Mouse (Mus musculus) intestine, embryonic 15.5 days (tissue): ENCODE measurements around the gene Dnajc25. TPM values are rescaled to one million over a fixed set of nuclear protein-coding genes. Genes with fewer than 3 reads are reported as not detected.

Source experiments
- ATAC-seq: fragments of 200-750 bp; cut with Nextera tagmentation; 2 replicates; pipeline ENCODE4 v1.8.0; 2017; ENCODE audit warnings: moderate TSS enrichment, moderate library complexity
- H3K27ac ChIP-seq: fragments of 300-500 bp; sonication (generic); 2 replicates; pipeline ENCODE4 v1.5.1; 2015; ENCODE audit warnings: mild to moderate bottlenecking, inconsistent platforms
- H3K27me3 ChIP-seq: fragments of 300-500 bp; sonication (generic); replicated peaks from 2 replicates; pipeline ENCODE4 v1.6.1; 2015; ENCODE audit warnings: inconsistent platforms
- H3K36me3 ChIP-seq: fragments of 300-500 bp; sonication (generic); 2 replicates; pipeline ENCODE4 v1.6.1; 2015; ENCODE audit warnings: inconsistent platforms
- H3K4me1 ChIP-seq: fragments of 300-500 bp; sonication (generic); replicated peaks from 2 replicates; pipeline ENCODE4 v1.6.1; 2015; ENCODE audit warnings: inconsistent platforms
- H3K4me2 ChIP-seq: fragments of 300-500 bp; sonication (generic); replicated peaks from 2 replicates; pipeline ENCODE4 v1.6.1; 2015; ENCODE audit warnings: mild to moderate bottlenecking, inconsistent platforms
- H3K4me3 ChIP-seq: fragments of 300-500 bp; sonication (generic); replicated peaks from 2 replicates; pipeline ENCODE4 v1.5.1; 2015; ENCODE audit warnings: inconsistent platforms
- H3K9ac ChIP-seq: fragments of 300-500 bp; sonication (generic); 2 replicates; pipeline ENCODE4 v1.6.1; 2015; ENCODE audit warnings: inconsistent platforms
- H3K9me3 ChIP-seq: fragments of 300-500 bp; sonication (generic); 2 replicates; pipeline ENCODE4 v1.6.1; 2016; ENCODE audit warnings: inconsistent platforms
- WGBS: fragments of 180-500 bp; shearing (Covaris S2); methylation state at CpG from one replicate; pipeline ENCODE4 v1.1.7; 2015; 5-methylcytosine and 5-hydroxymethylcytosine counted together
- polyA plus RNA-seq: library from polyadenylated mRNA; unstranded; fragments of >200 nt; fragmentation: Nextera tagmentation; extraction: Ambion mirVana; gene quantifications from 2 replicates; pipeline ENCODE4 v1.2.1, GENCODE M21; 2015

The Dnajc25 gene
- polyA plus RNA-seq, 1 experiment from 2014 or later: 12.5 TPM

GRCm38 (mm10) chr4:58989303-58989898 is 5.5 kb upstream of the Dnajc25 start:
- no peaks in the 10 kb centered on the region for H3K36me3 ChIP-seq
- H3K27ac ChIP-seq: no peak overlapping the region
- no peak overlapping the region for H3K4me3 ChIP-seq
- no peaks in the 10 kb centered on the region for H3K9me3 ChIP-seq
- H3K27me3 ChIP-seq: no peaks in the 10 kb centered on the region
- no peaks in the 10 kb centered on the region; the same call in 1 of the 2 replicates for H3K4me1 ChIP-seq
- no peak overlapping the region for H3K9ac ChIP-seq
- WGBS: 87% methylated on average over 7 of the region's 7 CpGs
- ATAC-seq: no peak
- no peak overlapping the region for H3K4me2 ChIP-seq

GRCm38 (mm10) chr4:58990609-58991434 is 4.0 kb upstream of the Dnajc25 start:
- no peak for ATAC-seq

GRCm38 (mm10) chr4:58992195-58992594 is 2.7 kb upstream of the Dnajc25 start:
- ATAC-seq: peak; percentile 19; the same call in 1 of the 2 replicates
- WGBS: 49% methylated on average over 5 of the region's 5 CpGs
- no peak overlapping the region for H3K4me3 ChIP-seq
- no peaks in the 10 kb centered on the region for H3K27me3 ChIP-seq
- H3K27ac ChIP-seq: no peak overlapping the region
- H3K9ac ChIP-seq: no peak overlapping the region
- H3K36me3 ChIP-seq: no peaks in the 10 kb centered on the region
- no peak overlapping the region for H3K4me2 ChIP-seq
- no peaks in the 10 kb centered on the region for H3K4me1 ChIP-seq
- H3K9me3 ChIP-seq: no peaks in the 10 kb centered on the region

More at GRCm38 (mm10) chr4:58990609-58991434, 4.0 kb upstream of the Dnajc25 start:
- Histone ChIP-seq H3K36me3 (no peaks in the 10 kb centered on the region), H3K9ac (no peak overlapping the region), H3K4me1 (no peaks in the 10 kb centered on the region; the same call in 1 of the 2 replicates), H3K4me2 (no peak overlapping the region), H3K27me3 (no peaks in the 10 kb centered on the region), H3K9me3 (no peaks in the 10 kb centered on the region), H3K4me3 (no peak overlapping the region), H3K27ac (no peak overlapping the region)
- 84% methylated on average over 17 of the region's 17 CpGs for WGBS

GRCm38 (mm10) chr4:58995251-58995693 is 410 bp downstream of the Dnajc25 start:
- Histone ChIP-seq H3K9me3 (no peaks in the 10 kb centered on the region), H3K4me2 (0 out of 2 replicates have a peak overlapping the region, but pooled peaks have one; percentile 3), H3K9ac (no peak overlapping the region), H3K36me3 (no peaks in the 10 kb centered on the region), H3K27me3 (no peaks in the 10 kb centered on the region), H3K27ac (no peak overlapping the region), H3K4me1 (no peaks in the 10 kb centered on the region), H3K4me3 (no peak overlapping the region)
- WGBS: 51% methylated on average over 8 of the region's 8 CpGs
- no peak for ATAC-seq

GRCm38 (mm10) chr4:58997081-58997480 is 2.2 kb downstream of the Dnajc25 start:
- no peaks in the 10 kb centered on the region for H3K9me3 ChIP-seq
- 0 out of 2 replicates have a peak, but pooled peaks have one; percentile 32 for ATAC-seq
- WGBS: 56% methylated on average over 5 of the region's 5 CpGs
- no peak overlapping the region for H3K4me2 ChIP-seq
- H3K27ac ChIP-seq: no peak overlapping the region
- no peaks in the 10 kb centered on the region for H3K4me1 ChIP-seq
- no peaks in the 10 kb centered on the region for H3K27me3 ChIP-seq
- no peak overlapping the region for H3K4me3 ChIP-seq
- H3K36me3 ChIP-seq: no peaks in the 10 kb centered on the region
- H3K9ac ChIP-seq: no peak overlapping the region

GRCm38 (mm10) chr4:58998688-58999087 is 3.8 kb downstream of the Dnajc25 start:
- H3K9ac ChIP-seq: no peak overlapping the region
- no peaks in the 10 kb centered on the region for H3K4me1 ChIP-seq
- no peaks in the 10 kb centered on the region for H3K27me3 ChIP-seq
- H3K9me3 ChIP-seq: no peaks in the 10 kb centered on the region
- no peak overlapping the region for H3K4me3 ChIP-seq
- H3K4me2 ChIP-seq: no peak overlapping the region
- ATAC-seq: no peak
- WGBS: 84% methylated on average over 1 of the region's 1 CpGs
- H3K36me3 ChIP-seq: no peaks in the 10 kb centered on the region
- no peak overlapping the region for H3K27ac ChIP-seq

GRCm38 (mm10) chr4:58999686-59000085 is 4.8 kb downstream of the Dnajc25 start:
- no peak overlapping the region for H3K4me2 ChIP-seq
- WGBS: 5% methylated on average over 2 of the region's 2 CpGs
- ATAC-seq: no peak
- no peak overlapping the region for H3K4me3 ChIP-seq
- H3K9me3 ChIP-seq: no peaks in the 10 kb centered on the region
- H3K9ac ChIP-seq: no peak overlapping the region
- H3K27me3 ChIP-seq: no peaks in the 10 kb centered on the region
- peaks cover 5% of the 10 kb centered on the region; the same call in 1 of the 2 replicates for H3K4me1 ChIP-seq
- no peak overlapping the region for H3K27ac ChIP-seq
- H3K36me3 ChIP-seq: no peaks in the 10 kb centered on the region

- Histone ChIP-seq H3K27ac (no peak overlapping the region), H3K9ac (no peak overlapping the region), H3K27me3 (no peaks in the 10 kb centered on the region), H3K9me3 (no peaks in the 10 kb centered on the region), H3K4me2 (no peak overlapping the region), H3K36me3 (no peaks in the 10 kb centered on the region), H3K4me3 (no peak overlapping the region), H3K4me1 (peaks cover 5% of the 10 kb centered on the region; the same call in 1 of the 2 replicates)
- ATAC-seq: no peak
- 4% methylated on average over 2 of the region's 2 CpGs for WGBS
Measured at GRCm38 (mm10) chr4:59000614-59001013, 5.8 kb downstream of the Dnajc25 start.

GRCm38 (mm10) chr4:59002948-59003805 is 8.3 kb downstream of the Dnajc25 start, which contains the start of gene Gm20503:
Gene Gm20503, plus strand, starts transcription at chr4:59003210.
- ATAC-seq: peak; percentile 99
- WGBS: under 1% methylated on average over 77 of the region's 89 CpGs
- peaks cover 9% of the 10 kb centered on the region; the same call in 1 of the 2 replicates for H3K4me1 ChIP-seq

GRCm38 (mm10) chr4:59003806-59004200 is 8.9 kb downstream of the Dnajc25 start:
- no peak for ATAC-seq
- WGBS: 22% methylated on average over 7 of the region's 7 CpGs
- Histone ChIP-seq H3K9ac (peak overlapping the region; percentile 94), H3K36me3 (no peaks in the 10 kb centered on the region), H3K27ac (no peak overlapping the region), H3K4me2 (peak overlapping the region; percentile 87), H3K9me3 (no peaks in the 10 kb centered on the region), H3K4me3 (peak overlapping the region; percentile 99), H3K27me3 (no peaks in the 10 kb centered on the region), H3K4me1 (peaks cover 9% of the 10 kb centered on the region; the same call in 1 of the 2 replicates)

More at GRCm38 (mm10) chr4:59002948-59003805, 8.3 kb downstream of the Dnajc25 start, which contains the start of gene Gm20503:
- peak within 1 kb of the TSS; percentile 87 for H3K4me2 ChIP-seq
- H3K36me3 ChIP-seq: no peaks in the 10 kb centered on the region
- H3K27ac ChIP-seq: peak within 1 kb of the TSS; percentile 90
- H3K9me3 ChIP-seq: no peaks in the 10 kb centered on the region
- peak within 1 kb of the TSS; percentile 99 for H3K4me3 ChIP-seq
- H3K9ac ChIP-seq: peak within 1 kb of the TSS; percentile 94
- H3K27me3 ChIP-seq: no peaks in the 10 kb centered on the region

GRCm38 (mm10) chr4:59006211-59006610 is 11.3 kb downstream of the Dnajc25 start:
- no peak overlapping the region for H3K27ac ChIP-seq
- peaks cover 9% of the 10 kb centered on the region; the same call in 1 of the 2 replicates for H3K4me1 ChIP-seq
- no peak for ATAC-seq
- 70% methylated on average over 8 of the region's 8 CpGs for WGBS
- no peak overlapping the region for H3K4me3 ChIP-seq
- H3K9me3 ChIP-seq: no peaks in the 10 kb centered on the region
- H3K36me3 ChIP-seq: no peaks in the 10 kb centered on the region
- no peak overlapping the region for H3K4me2 ChIP-seq
- H3K9ac ChIP-seq: no peak overlapping the region
- H3K27me3 ChIP-seq: no peaks in the 10 kb centered on the region
